Mouse (Mus musculus): ENCODE results near the gene Fars2.

GRCm38 (mm10) chr13:36085971-36086370, 31.2 kb upstream of the Fars2 start:
- TF ChIP-seq CTCF (IDR thresholded peaks at IDR 0.05; ENCODE audit: borderline replicate concordance, insufficient read depth, low read depth, low read length) (no peak), POLR2A (IDR thresholded peaks at IDR 0.05; ENCODE audit: borderline replicate concordance, insufficient read depth, low read length) (no peak)
